Mouse (Mus musculus): ENCODE data around the gene Styxl1. TPM values are rescaled to one million over a fixed set of nuclear protein-coding genes. Genes with fewer than 3 reads are reported as not detected.

Gene Styxl1
- polyA plus RNA-seq, 1 experiment from 2014 or later = 0.39 TPM

GRCm38 (mm10) chr5:135711582-135712355 lies 66.4 kb downstream of the Styxl1 start:
- Histone ChIP-seq H3K36me3 (peaks cover 14% of the 10 kb centered on the region; the same call in 1 of the 2 replicates), H3K9ac (no peak overlapping the region), H3K27me3 (no peaks in the 10 kb centered on the region), H3K4me2 (no peak overlapping the region), H3K4me1 (replicated peaks) (peaks cover 25% of the 10 kb centered on the region), H3K4me3 (no peak overlapping the region), H3K9me3 (replicated peaks) (no peaks in the 10 kb centered on the region), H3K27ac (no peak overlapping the region)
- 85% methylated on average over 13 of the region's 13 CpGs for WGBS
- ATAC-seq (replicated peaks; ENCODE audit: insufficient number of reproducible peaks, insufficient read depth, low FRiP score, low read depth) = no peak

GRCm38 (mm10) chr5:135710599-135711214 lies 67.5 kb downstream of the Styxl1 start:
- Histone ChIP-seq H3K27ac (no peak overlapping the region), H3K36me3 (peaks cover 7% of the 10 kb centered on the region; the same call in 1 of the 2 replicates), H3K9ac (no peak overlapping the region), H3K4me3 (no peak overlapping the region), H3K4me1 (replicated peaks) (peaks cover 25% of the 10 kb centered on the region), H3K4me2 (no peak overlapping the region), H3K9me3 (replicated peaks) (no peaks in the 10 kb centered on the region), H3K27me3 (no peaks in the 10 kb centered on the region)
- ATAC-seq (replicated peaks; ENCODE audit: insufficient number of reproducible peaks, insufficient read depth, low FRiP score, low read depth) = no peak
- 71% methylated on average over 7 of the region's 7 CpGs for WGBS

DNA sequence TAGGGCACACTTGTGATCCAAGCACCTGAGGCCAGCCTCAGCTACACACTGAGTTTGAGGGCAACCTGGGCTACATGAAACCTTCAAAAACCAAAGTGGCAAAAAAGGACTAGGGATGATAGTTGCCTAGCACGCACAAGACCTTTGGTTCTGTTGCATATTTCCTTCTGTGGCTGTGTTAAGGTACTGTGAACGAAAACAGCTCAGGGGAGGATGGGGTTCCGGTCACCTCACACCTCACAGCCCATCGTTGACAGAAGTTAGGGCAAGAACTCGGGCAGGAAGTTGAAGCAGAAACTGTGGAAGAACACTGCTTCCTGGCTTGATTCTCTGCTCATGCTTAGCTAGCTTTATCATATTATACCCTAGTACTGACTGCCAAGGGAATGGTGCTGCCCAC lies 68.5 kb downstream of the Styxl1 start:
- H3K27ac ChIP-seq = no peak overlapping the region
- H3K9ac ChIP-seq = no peak overlapping the region
- no peak overlapping the region for H3K4me3 ChIP-seq

GRCm38 (mm10) chr5:135707855-135708254 lies 70.3 kb downstream of the Styxl1 start:
- peaks cover 7% of the 10 kb centered on the region; the same call in 1 of the 2 replicates for H3K36me3 ChIP-seq
- no peaks in the 10 kb centered on the region for H3K27me3 ChIP-seq
- no peaks in the 10 kb centered on the region for H3K9me3 ChIP-seq (replicated peaks)
- no peak overlapping the region for H3K4me2 ChIP-seq
- no peak overlapping the region for H3K4me3 ChIP-seq
- H3K4me1 ChIP-seq (replicated peaks) = peaks cover 15% of the 10 kb centered on the region
- WGBS = 23% methylated on average over 1 of the region's 1 CpGs
- no peak overlapping the region for H3K27ac ChIP-seq
- H3K9ac ChIP-seq = no peak overlapping the region
- ATAC-seq (replicated peaks; ENCODE audit: insufficient number of reproducible peaks, insufficient read depth, low FRiP score, low read depth) = no peak

More for the DNA sequence above, 68.5 kb downstream of the Styxl1 start:
- no peak for ATAC-seq (replicated peaks; ENCODE audit: insufficient number of reproducible peaks, insufficient read depth, low FRiP score, low read depth)
- Histone ChIP-seq H3K27me3 (no peaks in the 10 kb centered on the region), H3K9me3 (replicated peaks) (no peaks in the 10 kb centered on the region), H3K36me3 (peaks cover 7% of the 10 kb centered on the region; the same call in 1 of the 2 replicates), H3K4me1 (replicated peaks) (peaks cover 25% of the 10 kb centered on the region), H3K4me2 (no peak overlapping the region)
- WGBS = 95% methylated on average over 5 of the region's 5 CpGs

GRCm38 (mm10) chr5:135707039-135707438 lies 71.1 kb downstream of the Styxl1 start:
- Histone ChIP-seq H3K9me3 (replicated peaks) (no peaks in the 10 kb centered on the region), H3K27me3 (no peaks in the 10 kb centered on the region), H3K27ac (no peak overlapping the region), H3K36me3 (peaks cover 7% of the 10 kb centered on the region; the same call in 1 of the 2 replicates), H3K4me1 (replicated peaks) (peaks cover 15% of the 10 kb centered on the region), H3K9ac (no peak overlapping the region), H3K4me2 (no peak overlapping the region), H3K4me3 (no peak overlapping the region)
- WGBS = 94% methylated on average over 13 of the region's 13 CpGs
- ATAC-seq (replicated peaks; ENCODE audit: insufficient number of reproducible peaks, insufficient read depth, low FRiP score, low read depth) = no peak

DNA sequence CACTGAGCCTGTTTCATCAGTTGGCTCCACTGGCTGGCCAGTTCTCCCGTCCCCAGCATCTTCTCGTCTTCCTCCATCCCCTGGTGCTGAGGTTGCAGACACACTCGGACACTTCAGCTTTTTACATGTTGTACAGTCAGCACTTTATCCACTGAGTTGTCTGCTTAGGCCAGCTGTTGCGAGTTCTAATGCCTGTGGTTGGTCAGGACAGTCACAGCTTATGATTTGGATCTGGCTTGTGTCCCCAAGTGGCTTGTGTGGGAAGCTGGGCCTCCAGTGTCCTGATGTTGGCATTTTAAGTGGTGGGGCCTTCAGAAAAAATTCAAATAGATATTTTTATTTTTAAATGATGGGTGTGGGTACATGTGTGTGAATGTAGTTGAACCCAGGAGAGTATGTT lies 72.8 kb downstream of the Styxl1 start:
- no peak overlapping the region for H3K4me2 ChIP-seq
- peaks cover 7% of the 10 kb centered on the region; the same call in 1 of the 2 replicates for H3K36me3 ChIP-seq
- H3K4me3 ChIP-seq = no peak overlapping the region
- no peaks in the 10 kb centered on the region for H3K27me3 ChIP-seq
- 90% methylated on average over 4 of the region's 4 CpGs for WGBS
- no peak for ATAC-seq (replicated peaks; ENCODE audit: insufficient number of reproducible peaks, insufficient read depth, low FRiP score, low read depth)
- peaks cover 25% of the 10 kb centered on the region for H3K4me1 ChIP-seq (replicated peaks)
- no peaks in the 10 kb centered on the region for H3K9me3 ChIP-seq (replicated peaks)
- H3K9ac ChIP-seq = no peak overlapping the region
- no peak overlapping the region for H3K27ac ChIP-seq

DNA sequence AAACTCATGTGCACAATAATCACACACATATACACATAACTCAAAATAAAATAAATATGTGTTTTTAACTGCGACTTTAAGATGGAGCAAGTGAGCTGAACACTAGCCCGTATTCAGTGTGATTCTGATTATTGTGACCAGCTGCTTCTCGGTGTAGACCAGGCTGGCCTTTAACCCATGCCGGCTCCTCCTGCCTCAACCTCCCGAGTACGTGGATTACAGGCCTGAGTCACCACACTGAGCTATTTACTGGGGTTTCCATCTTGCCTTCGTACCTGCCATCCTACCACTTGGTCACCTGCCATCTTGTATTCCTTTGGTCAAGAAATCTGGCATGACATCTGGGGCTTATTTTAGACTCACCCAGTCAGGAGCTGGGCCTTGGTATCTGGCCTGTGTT lies 74.8 kb downstream of the Styxl1 start:
- Histone ChIP-seq H3K4me3 (no peak overlapping the region), H3K4me2 (no peak overlapping the region), H3K4me1 (replicated peaks) (peaks cover 25% of the 10 kb centered on the region), H3K27me3 (no peaks in the 10 kb centered on the region), H3K9me3 (replicated peaks) (no peaks in the 10 kb centered on the region), H3K27ac (0 out of 2 replicates have a peak overlapping the region, but pooled peaks have one; percentile 84), H3K9ac (no peak overlapping the region), H3K36me3 (peaks cover 7% of the 10 kb centered on the region; the same call in 1 of the 2 replicates)
- WGBS = 93% methylated on average over 7 of the region's 7 CpGs
- ATAC-seq (replicated peaks; ENCODE audit: insufficient number of reproducible peaks, insufficient read depth, low FRiP score, low read depth) = no peak

DNA sequence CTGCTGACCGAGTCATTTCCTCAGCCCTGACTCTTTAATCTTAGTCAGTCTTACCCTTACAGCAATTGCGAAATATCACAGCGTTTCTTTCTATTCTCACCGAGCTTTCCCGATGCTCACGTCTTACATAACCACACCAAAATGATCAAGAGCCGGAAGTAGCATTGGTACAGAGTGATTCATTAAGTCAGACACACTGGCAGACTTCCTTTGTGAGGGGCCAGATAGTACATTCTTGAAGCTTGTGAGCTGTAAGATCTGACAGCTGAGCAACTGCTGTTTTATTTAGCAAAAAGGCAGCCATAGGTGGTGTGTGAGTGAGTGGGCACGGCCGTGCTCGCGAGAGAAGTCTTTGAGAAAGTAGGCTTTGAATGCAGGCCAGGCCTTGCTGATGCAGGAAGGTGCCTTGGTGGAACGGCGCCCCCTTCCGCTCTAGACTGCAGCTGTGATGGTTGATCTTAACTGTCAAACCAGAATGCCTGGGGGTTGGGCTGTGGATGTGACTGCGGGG lies 75.4 kb downstream of the Styxl1 start:
- Histone ChIP-seq H3K27me3 (no peaks in the 10 kb centered on the region), H3K9me3 (replicated peaks) (no peaks in the 10 kb centered on the region), H3K36me3 (peaks cover 7% of the 10 kb centered on the region; the same call in 1 of the 2 replicates), H3K4me1 (replicated peaks) (peaks cover 26% of the 10 kb centered on the region), H3K4me2 (no peak overlapping the region), H3K27ac (peak overlapping the region; percentile 84), H3K9ac (no peak overlapping the region), H3K4me3 (no peak overlapping the region)
- 48% methylated on average over 15 of the region's 15 CpGs for WGBS
- 0 out of 2 replicates have a peak, but pooled peaks have one; percentile 16 for ATAC-seq (replicated peaks; ENCODE audit: insufficient number of reproducible peaks, insufficient read depth, low FRiP score, low read depth)

- Histone ChIP-seq H3K4me2 (no peak overlapping the region), H3K4me1 (replicated peaks) (peaks cover 30% of the 10 kb centered on the region), H3K36me3 (peaks cover 5% of the 10 kb centered on the region; the same call in 1 of the 2 replicates), H3K9me3 (replicated peaks) (no peaks in the 10 kb centered on the region), H3K9ac (no peak overlapping the region), H3K27me3 (no peaks in the 10 kb centered on the region), H3K4me3 (no peak overlapping the region), H3K27ac (peak overlapping the region; percentile 84)
- 43% methylated on average over 6 of the region's 6 CpGs for WGBS
- peak; percentile 53; the same call in 1 of the 2 replicates for ATAC-seq (replicated peaks; ENCODE audit: insufficient number of reproducible peaks, insufficient read depth, low FRiP score, low read depth)
Measured at GRCm38 (mm10) chr5:135702190-135702589, 76.0 kb downstream of the Styxl1 start.

- ATAC-seq (replicated peaks; ENCODE audit: insufficient number of reproducible peaks, insufficient read depth, low FRiP score, low read depth) = no peak
- Histone ChIP-seq H3K9me3 (replicated peaks) (no peaks in the 10 kb centered on the region), H3K4me3 (no peak overlapping the region), H3K4me2 (no peak overlapping the region), H3K9ac (no peak overlapping the region), H3K27ac (peak overlapping the region; percentile 84), H3K36me3 (no peaks in the 10 kb centered on the region; the same call in 1 of the 2 replicates), H3K27me3 (no peaks in the 10 kb centered on the region), H3K4me1 (replicated peaks) (peaks cover 30% of the 10 kb centered on the region)
- WGBS = 95% methylated on average over 4 of the region's 4 CpGs
Measured at GRCm38 (mm10) chr5:135701601-135702000, 76.6 kb downstream of the Styxl1 start.

DNA sequence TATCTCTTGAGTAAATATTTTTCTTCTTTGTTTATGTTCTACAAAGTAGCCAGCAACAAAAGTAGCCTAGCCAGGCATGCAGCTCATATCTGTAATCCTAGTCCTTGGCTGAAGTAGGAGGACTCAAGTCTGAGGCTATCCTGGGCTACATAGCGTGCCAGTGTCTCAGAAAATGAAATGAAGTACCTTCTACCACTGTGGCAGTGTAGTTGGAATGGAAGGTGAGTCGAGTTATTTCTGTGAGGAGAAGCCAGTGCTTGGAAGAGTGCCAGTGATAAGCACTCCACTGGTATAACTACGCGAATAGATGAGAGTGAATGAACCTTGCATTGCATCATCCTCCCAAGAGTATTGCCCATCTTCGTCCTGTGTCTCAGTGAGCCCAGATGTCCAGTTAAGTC lies 80.5 kb downstream of the Styxl1 start:
- Histone ChIP-seq H3K4me2 (no peak overlapping the region), H3K36me3 (no peaks in the 10 kb centered on the region; the same call in 1 of the 2 replicates), H3K9me3 (replicated peaks) (no peaks in the 10 kb centered on the region), H3K9ac (no peak overlapping the region), H3K4me1 (replicated peaks) (peaks cover 27% of the 10 kb centered on the region), H3K27ac (no peak overlapping the region), H3K27me3 (no peaks in the 10 kb centered on the region), H3K4me3 (no peak overlapping the region)
- 45% methylated on average over 5 of the region's 5 CpGs for WGBS
- no peak for ATAC-seq (replicated peaks; ENCODE audit: insufficient number of reproducible peaks, insufficient read depth, low FRiP score, low read depth)

Measured in heart, embryonic 15.5 days (tissue).